Mouse (Mus musculus) regulatory T cell (primary cell): ENCODE measurements around the gene Ccr3.
"Not testable (repeated sequence)": the region's sequence is repeated elsewhere in the genome, so short reads cannot be mapped to it uniquely, and the experiment has no call there.

Experiments used
- in situ Hi-C: fragments of 300-600 bp; cut with MboI, MseI; formaldehyde crosslinking; loops from one replicate; pipeline ENCODE4 v1.15.1; 2025; ENCODE audit warnings: high pct_unique_total_duplicates

Gene Ccr3

GRCm38 (mm10) chr9:124040932-124041331 is 19.2 kb downstream of the Ccr3 start:
- in situ Hi-C loops = no loop called here

- in situ Hi-C loops = loop anchor here (5.0 kb wide), 1 partner anchor 204 kb away; no protein-coding TSS in a partner anchor
Measured at GRCm38 (mm10) chr9:124053532-124053931, 31.8 kb downstream of the Ccr3 start.

GRCm38 (mm10) chr9:124056158-124056709 is 34.5 kb downstream of the Ccr3 start:
- in situ Hi-C loops = no loop called here

- in situ Hi-C loops = no loop called here
Measured at GRCm38 (mm10) chr9:124059660-124060352, 38.0 kb downstream of the Ccr3 start.

GRCm38 (mm10) chr9:124061474-124062432 is 40.0 kb downstream of the Ccr3 start:
- in situ Hi-C loops = not testable (repeated sequence)

GRCm38 (mm10) chr9:124066572-124067103 is 44.9 kb downstream of the Ccr3 start:
- in situ Hi-C loops = no loop called here

GRCm38 (mm10) chr9:124068098-124069058 is 46.6 kb downstream of the Ccr3 start:
- in situ Hi-C loops = no loop called here

- in situ Hi-C loops = no loop called here
Measured at GRCm38 (mm10) chr9:124071506-124071905, 49.7 kb downstream of the Ccr3 start.

GRCm38 (mm10) chr9:124079803-124080202 is 58.0 kb downstream of the Ccr3 start:
- in situ Hi-C loops = no loop called here

- in situ Hi-C loops = not testable (repeated sequence)
Measured at GRCm38 (mm10) chr9:124080471-124080870, 58.7 kb downstream of the Ccr3 start.
